Mouse (Mus musculus) lung, embryonic 16.5 days (tissue): ENCODE measurements at regions not wholly inside any gene's neighbourhood (a gene's known extent, or its start where the extent isn't known, plus 50 kb on each side); places are given as distances from the start of the nearest gene placed in this dataset.
A peak's percentile ranks its signal among the peaks of the same experiment; 100 is the strongest.

ENCODE experiments used
- ATAC-seq: fragments of 200-750 bp; cut with Nextera tagmentation; 2 replicates; pipeline ENCODE4 v1.8.0; 2017; ENCODE audit warnings: low read depth, mild to moderate bottlenecking, moderate library complexity
- H3K27ac ChIP-seq: fragments of 300-500 bp; sonication (generic); 2 replicates; pipeline ENCODE4 v1.5.1; 2014; ENCODE audit warnings: mild to moderate bottlenecking, control low read depth, low read length
- H3K27me3 ChIP-seq: fragments of 300-500 bp; sonication (generic); 2 replicates; pipeline ENCODE4 v1.6.1; 2014; ENCODE audit warnings: low read depth, low read length, mixed read lengths; ENCODE audit not compliant: control insufficient read depth, insufficient read depth
- H3K36me3 ChIP-seq: fragments of 300-500 bp; sonication (generic); 2 replicates; pipeline ENCODE4 v1.6.1; 2014; ENCODE audit warnings: low read length; ENCODE audit not compliant: control insufficient read depth, insufficient read depth
- H3K4me1 ChIP-seq: fragments of 300-500 bp; sonication (generic); replicated peaks from 2 replicates; pipeline ENCODE4 v1.6.1; 2014; ENCODE audit warnings: low read length, mixed read lengths; ENCODE audit not compliant: control insufficient read depth, insufficient read depth
- H3K4me2 ChIP-seq: fragments of 300-500 bp; sonication (generic); 2 replicates; pipeline ENCODE4 v1.6.1; 2014; ENCODE audit warnings: low read depth, low read length, control low read depth
- H3K4me3 ChIP-seq: fragments of 300-500 bp; sonication (generic); 2 replicates; pipeline ENCODE4 v1.5.1; 2014; ENCODE audit warnings: mild to moderate bottlenecking, low read length, control low read depth
- H3K9ac ChIP-seq: fragments of 300-500 bp; sonication (generic); 2 replicates; pipeline ENCODE4 v1.6.1; 2014; ENCODE audit warnings: low read length, control low read depth
- H3K9me3 ChIP-seq: fragments of 300-500 bp; sonication (generic); 2 replicates; pipeline ENCODE4 v1.6.1; 2016; ENCODE audit warnings: low read length; ENCODE audit not compliant: control insufficient read depth
- WGBS: fragments of 180-500 bp; shearing (Covaris S2); extraction: QIAGEN DNeasy Blood & Tissue Kit; methylation state at CpG from one replicate; pipeline ENCODE4 v1.1.7; 2014; 5-methylcytosine and 5-hydroxymethylcytosine counted together

GRCm38 (mm10) chr12:96275894-96276293 lies 583.9 kb downstream of the Flrt2 start:
- H3K4me1 ChIP-seq = no peaks in the 10 kb centered on the region
- no peak overlapping the region for H3K9ac ChIP-seq
- no peaks in the 10 kb centered on the region for H3K36me3 ChIP-seq
- H3K9me3 ChIP-seq = no peaks in the 10 kb centered on the region
- ATAC-seq = no peak
- no peak overlapping the region for H3K27ac ChIP-seq
- no peak overlapping the region for H3K4me3 ChIP-seq
- H3K4me2 ChIP-seq = no peak overlapping the region
- no peaks in the 10 kb centered on the region for H3K27me3 ChIP-seq

GRCm38 (mm10) chr12:96311137-96311536 lies 619.1 kb downstream of the Flrt2 start:
- Histone ChIP-seq H3K27me3 (no peaks in the 10 kb centered on the region), H3K4me2 (no peak overlapping the region), H3K9me3 (no peaks in the 10 kb centered on the region), H3K36me3 (no peaks in the 10 kb centered on the region), H3K4me1 (no peaks in the 10 kb centered on the region), H3K9ac (no peak overlapping the region), H3K27ac (no peak overlapping the region), H3K4me3 (no peak overlapping the region)
- WGBS = 5% methylated on average over 2 of the region's 2 CpGs
- no peak for ATAC-seq

DNA sequence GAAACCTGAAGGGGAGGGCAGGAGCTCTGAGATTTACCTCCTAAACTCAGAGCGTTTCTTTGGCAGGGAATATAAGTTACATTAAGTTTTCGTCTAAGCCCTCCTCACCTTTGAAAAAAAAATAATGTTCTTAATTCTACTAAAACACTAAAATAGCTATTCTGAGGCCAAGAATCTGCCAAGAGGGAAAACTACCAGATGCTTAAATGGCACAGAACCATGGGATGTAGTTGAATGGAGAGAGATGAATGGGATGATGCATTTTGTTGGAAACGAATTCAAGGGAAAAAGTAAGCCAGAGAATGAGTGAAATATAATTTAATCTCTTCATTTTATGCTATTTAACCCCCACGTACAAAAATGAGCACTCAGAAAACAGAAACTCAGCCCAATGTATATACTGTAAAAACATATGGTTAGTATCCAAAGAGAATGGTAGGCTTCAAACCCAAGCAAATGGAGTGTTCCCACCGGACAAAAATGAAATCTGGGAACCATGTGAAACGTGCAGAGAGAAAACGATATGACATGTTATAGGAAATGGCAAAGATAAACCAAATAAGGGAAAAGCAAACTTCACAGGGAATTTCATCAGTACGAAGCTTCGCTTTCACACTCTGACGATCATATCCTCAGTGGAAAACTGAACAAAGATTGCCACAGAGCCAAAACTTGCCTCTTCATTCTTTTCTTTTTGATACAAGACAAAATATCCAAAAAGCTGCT lies 631.2 kb downstream of the Flrt2 start:
- Histone ChIP-seq H3K4me2 (no peak overlapping the region), H3K9me3 (no peaks in the 10 kb centered on the region), H3K9ac (no peak overlapping the region), H3K4me1 (no peaks in the 10 kb centered on the region), H3K27ac (no peak overlapping the region), H3K4me3 (no peak overlapping the region), H3K36me3 (no peaks in the 10 kb centered on the region), H3K27me3 (no peaks in the 10 kb centered on the region)
- WGBS = 53% methylated on average over 10 of the region's 10 CpGs
- ATAC-seq = 0 out of 2 replicates have a peak, but pooled peaks have one; percentile 26

DNA sequence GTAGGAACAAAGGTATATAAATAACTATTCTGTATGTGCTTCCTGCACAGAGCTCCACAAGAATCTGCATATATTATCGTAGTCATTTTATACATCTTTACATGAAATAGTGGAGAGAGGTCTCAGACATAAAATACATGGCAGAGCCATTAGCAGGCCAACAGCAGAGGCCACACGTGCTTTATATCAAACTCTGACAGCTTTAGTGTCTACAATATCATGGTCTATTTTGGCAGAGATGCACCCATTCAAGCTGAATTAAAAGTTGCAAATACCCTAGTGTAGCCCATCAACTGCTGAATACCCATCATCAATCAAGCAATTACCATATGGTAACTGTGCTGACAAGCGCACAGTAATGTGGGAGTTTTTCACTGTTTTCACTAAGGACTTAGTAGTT lies 659.1 kb downstream of the Flrt2 start:
- no peak overlapping the region for H3K4me3 ChIP-seq
- no peak overlapping the region for H3K4me2 ChIP-seq
- H3K36me3 ChIP-seq = no peaks in the 10 kb centered on the region
- H3K4me1 ChIP-seq = no peaks in the 10 kb centered on the region
- no peak overlapping the region for H3K9ac ChIP-seq
- H3K9me3 ChIP-seq = no peaks in the 10 kb centered on the region
- no peak overlapping the region for H3K27ac ChIP-seq
- 70% methylated on average over 3 of the region's 3 CpGs for WGBS
- H3K27me3 ChIP-seq = no peaks in the 10 kb centered on the region
- ATAC-seq = no peak

DNA sequence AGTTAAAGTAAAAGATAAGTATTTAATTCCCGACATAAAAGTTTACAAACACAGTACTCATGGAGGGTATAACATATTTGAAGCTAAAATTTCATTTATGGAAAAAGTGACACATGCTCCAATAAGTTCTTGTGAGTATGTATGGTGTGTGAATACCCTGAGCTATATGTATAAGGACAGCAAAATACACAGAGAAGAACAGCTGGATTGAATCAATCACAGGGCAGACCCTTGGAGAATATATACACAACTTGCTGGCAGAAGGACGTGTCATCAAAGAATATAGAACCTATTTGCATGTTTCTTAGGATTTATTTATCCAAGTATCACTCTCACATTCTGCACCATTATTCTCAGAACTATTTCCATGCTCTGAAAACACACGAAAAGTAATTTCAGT lies 686.9 kb downstream of the Flrt2 start:
- Histone ChIP-seq H3K27ac (no peak overlapping the region), H3K4me1 (no peaks in the 10 kb centered on the region), H3K4me3 (no peak overlapping the region), H3K9me3 (no peaks in the 10 kb centered on the region), H3K36me3 (no peaks in the 10 kb centered on the region), H3K4me2 (no peak overlapping the region), H3K9ac (no peak overlapping the region), H3K27me3 (no peaks in the 10 kb centered on the region)
- ATAC-seq = peak; percentile 97
- WGBS = 36% methylated on average over 3 of the region's 3 CpGs

DNA sequence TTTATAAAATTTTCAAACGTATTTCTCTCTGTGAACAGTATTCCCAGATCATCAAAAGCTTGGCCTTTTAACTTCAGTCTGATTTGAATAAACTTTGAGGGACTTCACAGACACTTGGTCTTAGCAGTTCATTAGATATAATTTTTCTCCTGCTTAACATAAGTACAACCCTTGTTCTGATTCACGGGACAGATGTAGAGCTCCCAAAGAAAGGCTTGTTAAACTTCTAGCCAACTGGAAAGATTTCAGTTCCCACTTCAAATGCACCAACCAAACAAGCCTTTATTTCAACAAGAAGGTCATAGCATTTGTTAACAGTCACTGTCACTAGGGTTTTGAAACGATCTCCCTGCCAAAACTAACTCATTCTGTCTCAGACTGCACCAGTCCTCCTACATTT lies 727.1 kb downstream of the Flrt2 start:
- H3K4me2 ChIP-seq = no peak overlapping the region
- no peak overlapping the region for H3K27ac ChIP-seq
- 24% methylated on average over 3 of the region's 3 CpGs for WGBS
- no peaks in the 10 kb centered on the region for H3K4me1 ChIP-seq
- no peaks in the 10 kb centered on the region for H3K27me3 ChIP-seq
- H3K36me3 ChIP-seq = no peaks in the 10 kb centered on the region
- no peak overlapping the region for H3K4me3 ChIP-seq
- no peaks in the 10 kb centered on the region for H3K9me3 ChIP-seq
- peak; percentile 96 for ATAC-seq
- H3K9ac ChIP-seq = no peak overlapping the region

DNA sequence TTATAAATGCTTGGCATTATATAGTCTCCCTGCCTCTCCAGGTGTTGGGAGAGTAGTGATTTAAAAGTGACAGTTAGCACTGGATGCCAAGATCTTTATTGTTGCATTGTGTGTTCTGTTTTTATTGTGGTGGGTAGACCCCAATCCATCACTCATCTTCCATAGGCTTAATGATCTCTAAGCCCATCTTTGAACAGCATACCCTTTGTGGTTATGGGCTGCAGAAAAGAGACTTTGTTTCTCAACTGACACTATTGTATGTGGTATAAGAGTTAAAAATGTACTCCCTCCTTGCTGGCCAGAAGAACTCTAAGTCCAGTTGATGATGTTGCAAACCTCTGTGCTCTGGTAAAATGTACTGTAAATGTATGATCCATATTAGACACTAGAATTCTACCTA lies 727.5 kb downstream of the Flrt2 start:
- Histone ChIP-seq H3K9ac (no peak overlapping the region), H3K27ac (no peak overlapping the region), H3K36me3 (no peaks in the 10 kb centered on the region), H3K4me2 (no peak overlapping the region), H3K4me1 (no peaks in the 10 kb centered on the region), H3K4me3 (no peak overlapping the region), H3K27me3 (no peaks in the 10 kb centered on the region), H3K9me3 (no peaks in the 10 kb centered on the region)
- ATAC-seq = peak; percentile 61

GRCm38 (mm10) chr12:96427589-96427988 lies 735.6 kb downstream of the Flrt2 start:
- Histone ChIP-seq H3K9me3 (no peaks in the 10 kb centered on the region), H3K4me2 (no peak overlapping the region), H3K9ac (no peak overlapping the region), H3K36me3 (no peaks in the 10 kb centered on the region), H3K27ac (no peak overlapping the region), H3K4me3 (no peak overlapping the region), H3K27me3 (no peaks in the 10 kb centered on the region), H3K4me1 (no peaks in the 10 kb centered on the region)
- ATAC-seq = no peak
- 48% methylated on average over 3 of the region's 3 CpGs for WGBS

DNA sequence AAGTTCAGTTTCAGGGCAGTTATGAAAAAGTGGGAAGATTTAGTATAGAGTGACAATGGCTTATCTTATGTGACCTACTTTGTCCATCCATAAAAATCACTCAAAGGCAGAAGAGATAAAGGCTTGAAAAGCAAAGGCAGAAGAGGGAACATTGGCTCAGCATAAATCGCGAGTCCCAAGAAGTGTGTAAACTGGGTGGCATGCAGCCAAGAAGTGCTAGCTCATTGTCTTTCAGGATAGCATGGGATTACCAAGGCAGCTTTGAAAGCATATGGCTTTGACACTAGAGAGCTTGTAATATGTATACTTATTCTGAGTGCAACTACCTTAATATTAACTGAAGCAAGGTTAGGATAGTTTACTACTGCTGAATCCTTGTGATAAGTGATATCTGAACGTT lies 750.5 kb downstream of the Flrt2 start:
- Histone ChIP-seq H3K9me3 (no peaks in the 10 kb centered on the region), H3K4me1 (no peaks in the 10 kb centered on the region), H3K4me2 (no peak overlapping the region), H3K9ac (no peak overlapping the region), H3K27me3 (no peaks in the 10 kb centered on the region), H3K4me3 (no peak overlapping the region), H3K36me3 (no peaks in the 10 kb centered on the region), H3K27ac (no peak overlapping the region)
- no peak for ATAC-seq
- 58% methylated on average over 3 of the region's 3 CpGs for WGBS

DNA sequence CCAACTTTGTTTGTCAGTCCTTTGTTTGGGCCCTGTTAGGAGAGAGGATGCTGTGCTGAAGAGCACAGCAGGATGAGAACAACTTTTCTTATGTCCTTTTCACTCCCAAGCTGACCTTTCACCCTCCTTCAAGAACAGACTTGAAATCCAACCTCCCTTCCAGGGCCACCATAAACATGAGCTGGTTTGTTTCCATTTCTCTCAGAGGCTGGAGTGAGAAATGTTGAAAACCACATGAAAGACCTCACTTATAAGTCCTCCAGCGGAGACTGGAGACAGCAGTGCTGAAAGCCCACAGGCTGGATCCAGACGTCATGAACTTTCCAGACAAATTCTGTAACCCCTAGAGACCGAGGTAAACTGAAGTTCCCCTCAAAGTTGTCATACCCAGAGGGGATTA lies 761.3 kb downstream of the Flrt2 start:
- ATAC-seq = peak; percentile 76
- 24% methylated on average over 3 of the region's 3 CpGs for WGBS

More for the DNA sequence above, 761.3 kb downstream of the Flrt2 start:
- Histone ChIP-seq H3K4me2 (no peak overlapping the region), H3K27ac (no peak overlapping the region), H3K4me3 (no peak overlapping the region), H3K9ac (no peak overlapping the region), H3K4me1 (no peaks in the 10 kb centered on the region), H3K36me3 (no peaks in the 10 kb centered on the region), H3K27me3 (no peaks in the 10 kb centered on the region), H3K9me3 (no peaks in the 10 kb centered on the region)
